Mouse (Mus musculus) v-Abl transformed pro-B cells (cell line): Measurements from ENCODE around the gene 2610528A11Rik.

Experiments
- in situ Hi-C, 2 experiments: fragments of 400-800 bp; cut with MboI; formaldehyde crosslinking; loops; one replicate each; pipeline ENCODE4 v1.15.1; 2025; ENCODE audit not compliant: unreplicated experiment in 2 of 2

The 2610528A11Rik gene

GRCm38 (mm10) chr14:37113922-37114321 is at the start of gene 2610528A11Rik:
TSS of gene 2610528A11Rik (minus strand) at chr14:37114022.
- in situ Hi-C loops, result no loop called here

GRCm38 (mm10) chr14:37163277-37163956 is 49.6 kb upstream of the 2610528A11Rik start:
- in situ Hi-C loops, result no loop called here

GRCm38 (mm10) chr14:37154391-37154790 is 40.6 kb upstream of the 2610528A11Rik start:
- in situ Hi-C loops, result no loop called here

- in situ Hi-C loops, result loop anchor here (10.0 to 25.0 kb wide), 3 partner anchors 177 to 824 kb away; partner anchors contain the start of gene Ccser2 (in 1 of the 2)
Observed at GRCm38 (mm10) chr14:37139051-37139710, 25.4 kb upstream of the 2610528A11Rik start.

- in situ Hi-C loops, result loop anchor here (10.0 to 25.0 kb wide), 3 partner anchors 175 to 823 kb away; partner anchors contain the start of gene Ccser2 (in 1 of the 2)
Observed at GRCm38 (mm10) chr14:37137596-37137995, 23.8 kb upstream of the 2610528A11Rik start.

GRCm38 (mm10) chr14:37136110-37136509 is 22.3 kb upstream of the 2610528A11Rik start:
- in situ Hi-C loops, result loop anchor here (10.0 to 25.0 kb wide), 3 partner anchors 174 to 821 kb away; partner anchors contain the start of gene Ccser2 (in 1 of the 2)

GRCm38 (mm10) chr14:37135671-37136070 is 21.8 kb upstream of the 2610528A11Rik start:
- in situ Hi-C loops, result loop anchor here (10.0 to 25.0 kb wide), 3 partner anchors 173 to 821 kb away; partner anchors contain the start of gene Ccser2 (in 1 of the 2)

- in situ Hi-C loops, result loop anchor here (10.0 to 25.0 kb wide), 3 partner anchors 173 to 820 kb away; partner anchors contain the start of gene Ccser2 (in 1 of the 2)
Observed at GRCm38 (mm10) chr14:37135127-37135593, 21.3 kb upstream of the 2610528A11Rik start, which contains the start of gene Ghitm. TSS of gene Ghitm (minus strand) at chr14:37135272.

- in situ Hi-C loops, result loop anchor here (10.0 to 25.0 kb wide), 3 partner anchors 172 to 820 kb away; partner anchors contain the start of gene Ccser2 (in 1 of the 2)
Observed at GRCm38 (mm10) chr14:37134304-37135126, 20.7 kb upstream of the 2610528A11Rik start.

GRCm38 (mm10) chr14:37127652-37128051 is 13.8 kb upstream of the 2610528A11Rik start:
- in situ Hi-C loops, result loop anchor here (10.0 to 25.0 kb wide), 2 partner anchors 165 to 263 kb away; partner anchors contain the start of gene Ccser2 (in 1 of the 2)

- in situ Hi-C loops, result no loop called here
Observed at GRCm38 (mm10) chr14:37119233-37119632, 5.4 kb upstream of the 2610528A11Rik start.

- in situ Hi-C loops, result no loop called here
Observed at GRCm38 (mm10) chr14:37112931-37113330, 891 bp downstream of the 2610528A11Rik start.

GRCm38 (mm10) chr14:37111371-37111770 is 2.5 kb downstream of the 2610528A11Rik start:
- in situ Hi-C loops, result no loop called here

- in situ Hi-C loops, result no loop called here
Observed at GRCm38 (mm10) chr14:37110456-37110855, 3.4 kb downstream of the 2610528A11Rik start.

GRCm38 (mm10) chr14:37109975-37110374 is 3.8 kb downstream of the 2610528A11Rik start:
- in situ Hi-C loops, result no loop called here

GRCm38 (mm10) chr14:37109460-37109859 is 4.4 kb downstream of the 2610528A11Rik start:
- in situ Hi-C loops, result no loop called here

GRCm38 (mm10) chr14:37105846-37106245 is 8.0 kb downstream of the 2610528A11Rik start:
- in situ Hi-C loops, result no loop called here

GRCm38 (mm10) chr14:37104747-37105146 is 9.1 kb downstream of the 2610528A11Rik start:
- in situ Hi-C loops, result no loop called here

GRCm38 (mm10) chr14:37102484-37102883 is 11.3 kb downstream of the 2610528A11Rik start:
- in situ Hi-C loops, result no loop called here

- in situ Hi-C loops, result no loop called here
Observed at GRCm38 (mm10) chr14:37101531-37101930, 12.3 kb downstream of the 2610528A11Rik start.
